Mouse (Mus musculus) erythroid progenitor cell, adult 5-6 weeks (primary cell): ENCODE measurements around the gene Pacsin1. TPM values are rescaled to one million over a fixed set of nuclear protein-coding genes. Genes with fewer than 3 reads are reported as not detected.

ENCODE experiments used
- ATAC-seq: replicated peaks from 2 replicates; pipeline ENCODE4 v1.8.0; 2016; ENCODE audit warnings: moderate number of reproducible peaks, mild to moderate bottlenecking, moderate TSS enrichment, inconsistent platforms; ENCODE audit not compliant: poor library complexity, low FRiP score, severe bottlenecking
- total RNA-seq, 2 experiments: library from RNA; stranded (forward) in 1 of 2; stranded (reverse) in 1 of 2; fragments of 150-400 nt in 1 of 2; fragments of 186-747, 209-891 nt in 1 of 2; gene quantifications; 2 replicates each; pipeline versions ENCODE4 v1.2.3 to v1.2.4; 2015 to 2017; ENCODE audit warnings: low replicate concordance in 2 of 2

Pacsin1 gene
- total RNA-seq, 2 experiments from 2014 or later: not detected

DNA sequence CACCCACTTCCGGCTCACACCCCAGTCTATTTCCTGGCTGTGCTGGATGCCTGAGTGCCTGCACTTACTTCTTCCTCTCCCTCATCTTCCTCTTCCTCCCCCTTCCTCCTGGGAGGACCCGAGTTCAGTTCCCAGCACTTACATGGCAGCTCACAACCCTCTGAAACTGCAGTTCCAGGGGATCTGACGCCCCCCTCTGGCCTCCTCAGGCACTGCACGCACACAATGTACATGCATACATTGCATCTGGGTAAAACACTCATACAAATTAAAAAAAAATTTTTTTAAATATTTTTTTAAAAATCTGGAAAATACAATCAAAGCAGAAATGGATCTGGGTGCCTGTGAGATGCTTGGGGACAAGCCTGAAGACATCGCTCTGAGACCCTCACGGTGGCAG is 16.4 kb downstream of the Pacsin1 start:
- no peak for ATAC-seq

- no peak for ATAC-seq
Observed at GRCm38 (mm10) chr17:27673945-27674344, 18.6 kb downstream of the Pacsin1 start.

DNA sequence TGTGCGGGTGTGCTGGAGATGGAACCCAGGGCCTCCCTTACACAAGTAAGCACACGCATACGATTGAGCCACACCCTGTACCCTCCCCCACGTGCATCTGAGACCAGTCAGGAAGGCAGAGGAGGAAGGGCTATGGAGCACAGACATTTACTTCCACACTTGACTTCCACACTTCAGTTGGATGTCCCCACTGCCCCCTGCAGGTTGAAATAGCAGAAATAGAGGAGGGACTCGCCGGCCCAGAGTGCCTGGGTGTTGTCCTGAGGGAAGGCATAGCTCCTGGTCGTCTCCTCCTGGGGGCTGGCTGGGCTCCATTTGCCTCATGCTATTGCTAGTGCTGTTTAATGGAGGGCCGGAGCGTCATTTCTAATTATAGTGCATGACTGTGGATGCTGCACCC is 20.1 kb downstream of the Pacsin1 start:
- ATAC-seq: no peak

- no peak for ATAC-seq
Observed at GRCm38 (mm10) chr17:27676270-27676669, 21.0 kb downstream of the Pacsin1 start.

DNA sequence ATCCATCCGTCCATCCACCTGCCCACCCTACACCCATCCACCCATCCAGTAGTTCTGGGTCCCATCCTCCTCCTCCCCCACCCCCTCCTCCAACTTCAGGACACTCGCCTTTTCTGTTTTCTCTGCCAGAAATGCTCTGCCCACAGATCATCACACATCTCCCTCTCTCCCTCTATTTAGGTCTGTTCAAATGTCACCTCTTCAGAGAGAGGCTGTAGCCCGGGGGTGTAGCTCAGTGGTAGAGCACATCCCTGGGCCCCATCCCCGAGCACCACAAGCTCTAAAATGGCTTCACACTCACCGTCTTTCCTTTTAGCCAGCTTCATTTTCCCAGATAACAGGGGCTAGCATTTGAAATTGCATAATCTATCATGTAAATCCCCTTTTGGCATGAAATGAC is 22.4 kb downstream of the Pacsin1 start:
- no peak for ATAC-seq

DNA sequence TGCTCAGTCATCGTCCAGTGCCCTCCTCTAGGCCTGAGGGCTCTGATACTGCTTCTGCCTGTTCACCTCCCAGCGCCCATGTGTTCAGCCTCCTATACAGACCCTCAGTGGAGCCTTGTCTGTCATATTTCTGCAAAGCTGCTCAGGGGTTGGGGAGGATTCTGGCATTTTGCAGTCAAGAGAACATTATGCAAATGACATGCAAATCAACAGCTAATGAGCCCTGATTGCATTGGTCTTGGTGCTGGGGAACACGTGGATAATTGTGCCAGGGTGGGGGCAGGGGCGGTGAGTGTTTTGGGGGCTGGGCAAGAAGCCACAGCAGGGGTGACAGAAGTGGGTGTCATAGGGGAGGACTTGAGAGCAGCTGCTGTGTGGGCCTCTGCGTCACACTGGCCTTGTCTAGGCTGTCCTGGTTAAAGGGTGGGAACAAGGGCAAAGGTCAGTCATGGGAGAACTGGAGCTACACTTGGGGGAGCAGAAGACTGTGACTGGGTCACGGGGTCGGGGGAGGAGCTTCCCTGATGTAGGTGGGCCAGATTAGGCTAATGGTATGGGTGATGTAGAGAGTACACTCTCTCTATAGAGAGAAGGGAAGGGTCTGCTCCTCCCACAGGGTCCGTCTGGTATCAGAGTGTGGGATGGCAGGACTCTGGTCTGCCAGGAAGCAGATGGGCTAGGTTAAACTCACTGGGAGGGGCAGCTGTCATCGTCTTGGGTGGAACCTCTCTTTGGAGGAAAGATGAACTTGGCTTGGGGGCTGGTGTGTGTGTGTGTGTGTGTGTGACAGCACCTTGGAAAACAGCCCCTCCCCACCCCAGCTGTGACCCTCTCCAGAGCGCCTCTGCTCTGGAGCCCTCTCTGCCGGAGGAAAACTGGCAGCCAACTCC is 23.9 kb downstream of the Pacsin1 start:
- no peak for ATAC-seq

- no peak for ATAC-seq
Observed at GRCm38 (mm10) chr17:27684886-27685549, 29.7 kb downstream of the Pacsin1 start.

- ATAC-seq: no peak
Observed at GRCm38 (mm10) chr17:27685550-27685913, 30.2 kb downstream of the Pacsin1 start.

DNA sequence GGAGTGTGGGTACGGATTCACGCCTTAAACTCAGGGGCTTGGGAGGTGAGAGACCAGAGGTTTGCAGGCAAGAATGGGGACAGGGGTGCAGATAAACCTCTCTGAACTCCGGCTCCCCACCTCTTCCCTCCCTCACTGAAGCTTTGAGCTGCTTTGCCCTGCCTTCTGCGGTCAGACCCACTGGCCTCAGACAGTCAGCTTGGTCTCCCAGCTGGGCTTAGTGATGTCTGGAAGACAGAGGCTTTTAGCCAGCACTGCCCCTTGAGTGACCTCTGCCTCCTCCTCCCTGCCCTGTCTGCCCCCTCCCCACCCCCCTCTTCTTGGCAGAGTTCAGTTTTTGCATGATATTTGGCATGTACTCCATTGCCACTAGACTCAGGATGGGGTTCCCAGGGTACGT is 31.1 kb downstream of the Pacsin1 start:
- no peak for ATAC-seq

DNA sequence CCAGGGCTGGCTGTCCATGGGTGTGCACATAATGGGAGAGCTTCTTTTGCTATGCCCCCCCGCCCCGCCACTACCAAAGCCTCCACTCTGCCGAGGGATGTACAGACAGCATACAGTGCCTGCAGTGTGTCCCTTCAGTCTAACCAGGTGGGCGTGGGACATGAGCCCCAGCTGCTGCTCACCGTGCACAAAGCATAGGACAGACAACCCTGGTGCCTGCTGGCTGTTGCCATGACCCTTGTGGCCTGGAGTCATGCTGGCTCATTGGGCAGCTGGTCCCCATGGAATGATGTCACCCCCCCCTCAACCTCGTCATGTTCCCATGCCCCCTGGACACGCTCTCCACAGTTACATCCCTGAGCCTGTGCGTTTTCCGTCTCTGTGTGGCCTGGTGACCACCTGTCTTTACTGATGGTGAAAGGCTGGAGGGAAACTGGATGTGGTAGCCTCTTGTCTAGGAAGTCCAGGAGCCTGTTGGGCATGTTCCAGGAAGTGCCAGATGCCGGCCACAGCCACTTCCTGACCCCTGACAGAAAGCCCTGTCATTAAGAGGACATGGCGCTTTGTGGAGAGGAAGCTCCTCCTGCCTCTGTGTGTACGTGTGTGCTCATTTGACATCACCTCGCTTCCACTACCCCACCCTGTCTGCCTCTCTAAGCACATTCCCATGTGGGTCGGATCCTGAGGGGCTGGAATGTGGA is 35.8 kb downstream of the Pacsin1 start:
- no peak for ATAC-seq

GRCm38 (mm10) chr17:27699641-27700244 is 44.4 kb downstream of the Pacsin1 start:
- ATAC-seq: no peak

- ATAC-seq: no peak
Observed at GRCm38 (mm10) chr17:27700812-27701211, 45.5 kb downstream of the Pacsin1 start.

- no peak for ATAC-seq
Observed at GRCm38 (mm10) chr17:27701856-27702255, 46.5 kb downstream of the Pacsin1 start.

DNA sequence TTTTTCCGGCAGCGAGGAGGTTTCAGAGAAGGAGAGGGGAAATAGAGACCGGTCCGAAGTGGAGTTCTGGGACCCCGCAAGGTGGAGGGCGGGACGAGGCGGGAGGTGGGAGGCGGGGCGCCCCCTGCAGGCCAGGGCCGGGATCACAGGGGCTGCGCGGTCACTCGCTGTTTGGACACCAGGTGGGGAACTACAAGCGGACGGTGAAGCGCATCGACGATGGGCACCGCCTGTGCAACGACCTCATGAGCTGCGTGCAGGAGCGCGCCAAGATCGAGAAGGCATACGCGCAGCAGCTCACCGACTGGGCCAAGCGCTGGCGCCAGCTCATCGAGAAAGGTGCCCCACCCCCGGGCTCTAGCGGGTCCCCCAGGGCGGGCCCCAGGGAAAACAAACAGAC is 47.2 kb downstream of the Pacsin1 start:
- no peak for ATAC-seq

DNA sequence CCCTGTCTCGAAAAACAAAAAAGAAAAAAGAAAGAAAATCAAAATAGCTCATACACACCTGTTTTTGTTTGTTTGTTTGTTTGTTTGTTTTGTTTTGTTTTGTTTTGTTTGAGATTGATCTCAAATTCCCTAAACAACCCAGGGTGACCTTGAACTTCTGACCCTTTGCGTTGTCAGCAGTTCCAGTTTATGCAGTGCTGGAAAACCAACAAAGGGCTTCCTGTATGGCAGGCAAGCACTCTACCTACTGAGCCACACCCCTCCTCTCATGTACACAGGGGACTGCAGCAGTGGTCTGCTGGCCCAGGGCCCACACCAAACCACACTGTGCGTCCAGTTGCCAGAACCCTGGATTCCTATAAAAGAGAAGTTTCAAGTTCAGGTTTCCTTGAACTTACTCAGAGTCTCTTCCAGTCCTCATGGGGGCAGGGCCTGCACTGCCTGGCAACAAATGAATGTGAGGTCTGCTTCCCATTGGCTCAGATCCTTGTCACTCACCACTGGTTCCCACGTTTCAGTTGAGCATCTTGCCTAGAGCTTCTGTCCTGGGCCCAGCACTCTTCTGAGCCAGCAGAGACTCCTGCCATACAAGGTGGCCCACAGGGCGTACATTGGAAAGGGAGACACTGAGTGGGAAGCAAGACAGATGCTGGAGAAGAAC is 48.8 kb downstream of the Pacsin1 start:
- no peak for ATAC-seq

DNA sequence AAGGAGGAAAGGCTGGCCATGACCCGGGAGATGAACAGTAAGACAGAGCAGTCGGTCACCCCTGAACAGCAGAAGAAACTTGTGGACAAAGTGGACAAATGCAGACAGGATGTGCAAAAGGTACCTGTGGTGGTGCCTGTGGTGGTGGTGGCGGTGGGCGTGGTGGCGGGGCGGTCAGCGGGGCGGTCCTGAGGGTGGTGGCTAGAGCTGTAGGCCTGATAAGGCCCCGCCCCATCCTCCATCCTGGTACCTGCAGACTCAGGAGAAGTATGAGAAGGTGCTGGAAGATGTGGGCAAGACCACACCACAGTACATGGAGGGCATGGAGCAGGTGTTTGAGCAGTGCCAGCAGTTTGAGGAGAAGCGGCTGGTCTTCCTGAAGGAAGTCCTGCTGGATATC is 50.4 kb downstream of the Pacsin1 start:
- ATAC-seq: no peak

DNA sequence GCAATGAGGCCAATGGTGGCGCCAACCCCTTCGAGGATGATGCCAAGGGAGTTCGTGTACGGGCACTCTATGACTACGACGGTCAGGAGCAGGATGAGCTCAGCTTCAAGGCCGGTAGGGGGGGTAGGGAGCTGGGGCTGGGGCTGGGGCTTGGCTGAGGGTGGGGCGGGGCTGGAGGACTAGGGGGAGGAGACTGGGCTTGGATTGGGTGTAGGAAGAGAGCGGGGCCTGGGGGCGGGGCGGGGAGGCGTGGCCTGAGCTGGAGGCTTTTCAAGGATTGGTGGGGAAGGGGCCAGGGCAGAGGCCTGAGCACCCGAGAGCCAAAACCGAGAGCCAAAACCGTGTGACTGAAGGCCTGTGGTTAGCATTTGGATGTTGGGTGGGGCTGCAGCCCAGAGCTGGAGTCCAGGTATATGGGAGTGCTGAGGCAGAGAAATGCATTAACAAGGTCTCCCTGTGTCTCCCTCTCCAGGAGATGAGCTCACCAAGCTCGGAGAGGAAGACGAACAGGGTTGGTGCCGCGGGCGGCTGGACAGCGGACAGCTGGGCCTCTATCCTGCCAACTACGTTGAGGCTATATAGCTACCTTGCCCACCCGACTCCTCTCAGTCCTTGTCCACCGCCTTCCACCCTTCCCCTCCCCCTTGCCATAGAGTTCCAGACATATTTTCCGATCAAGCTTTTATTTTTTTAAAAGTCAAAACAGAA is 52.8 kb downstream of the Pacsin1 start:
- ATAC-seq: no peak

DNA sequence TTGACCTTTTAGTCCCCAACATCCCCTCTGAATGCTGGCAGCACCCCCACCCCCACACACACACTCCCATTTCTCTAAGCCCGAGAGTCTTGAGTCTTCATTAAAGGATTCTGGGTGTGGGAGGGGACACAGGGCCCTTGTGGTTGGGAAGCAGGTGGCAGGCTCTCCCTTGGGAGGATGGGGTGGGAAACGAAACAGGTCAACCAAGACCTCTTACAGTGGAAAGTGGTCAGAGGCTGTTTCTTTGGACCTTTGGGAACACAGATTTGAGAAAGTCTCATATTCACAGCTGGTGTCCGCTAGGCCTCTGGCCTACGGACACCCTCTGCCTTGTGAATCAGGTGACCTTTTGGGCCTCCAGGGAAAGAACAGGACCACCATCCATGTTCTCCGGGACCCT is 54.3 kb downstream of the Pacsin1 start:
- ATAC-seq: no peak

DNA sequence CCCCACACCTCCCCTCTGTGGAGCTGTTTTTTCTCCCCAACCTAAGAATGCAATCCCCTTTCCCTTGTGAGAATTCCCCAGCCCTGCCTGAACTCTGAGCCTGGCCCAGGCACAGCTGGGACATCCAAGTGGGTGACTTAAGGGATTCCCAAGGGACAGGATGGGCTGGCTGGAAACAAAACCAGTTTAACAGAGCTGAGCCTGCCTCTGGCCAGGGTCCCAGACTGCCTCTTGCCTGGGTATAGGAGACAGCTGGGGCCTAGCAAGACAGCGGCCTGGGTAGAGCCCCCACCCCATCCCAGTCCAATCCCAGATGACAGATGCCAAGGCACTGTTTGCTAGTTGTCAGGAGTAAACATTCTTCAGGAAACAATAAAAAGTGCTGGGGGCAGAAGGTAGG is 57.5 kb downstream of the Pacsin1 start:
- ATAC-seq: no peak
